Mouse (Mus musculus): Measurements from ENCODE around the gene Scmh1. TPM values are rescaled to one million over a fixed set of nuclear protein-coding genes. Genes with fewer than 3 reads are reported as not detected.

The Scmh1 gene
- polyA plus RNA-seq, 1 experiment: 22.7 TPM

GRCm38 (mm10) chr4:120523092-120523491 is 118.0 kb downstream of the Scmh1 start:
- H3K4me1 ChIP-seq: peaks cover 39% of the 10 kb centered on the region
- no peaks in the 10 kb centered on the region for H3K27me3 ChIP-seq (replicated peaks)
- no peak for TF ChIP-seq FLI1 (IDR thresholded peaks at IDR 0.05; ENCODE audit: low read length)
- no peak for TF ChIP-seq GATA1 (IDR thresholded peaks at IDR 0.05; ENCODE audit: borderline replicate concordance, low read length)
- H3K36me3 ChIP-seq (replicated peaks; ENCODE audit: low read length): peaks cover 89% of the 10 kb centered on the region
- H3K9me3 ChIP-seq: no peaks in the 10 kb centered on the region
- H3K4me3 ChIP-seq (replicated peaks): no peak overlapping the region

DNA sequence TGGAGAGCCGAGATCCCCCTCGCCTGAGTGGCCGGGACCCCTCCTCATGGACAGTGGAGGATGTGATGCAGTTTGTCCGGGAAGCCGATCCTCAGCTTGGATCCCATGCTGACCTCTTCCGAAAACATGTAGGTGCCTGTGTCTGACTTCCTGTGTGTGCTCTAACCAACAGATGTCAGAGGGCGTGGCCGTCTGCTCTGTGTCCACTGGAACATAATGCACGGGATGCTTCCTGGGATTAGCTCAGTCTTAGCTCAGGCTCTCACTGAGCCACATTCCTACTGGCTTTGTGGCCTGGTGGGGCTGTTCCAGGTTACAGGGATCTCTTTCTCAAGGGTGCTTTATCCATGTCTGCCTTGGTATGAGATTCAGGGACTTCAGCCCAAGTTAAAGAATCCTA is 123.1 kb downstream of the Scmh1 start:
- TF ChIP-seq GATA1 (IDR thresholded peaks at IDR 0.05; ENCODE audit: borderline replicate concordance, low read length): no peak
- no peak for TF ChIP-seq FLI1 (IDR thresholded peaks at IDR 0.05; ENCODE audit: low read length)
- no peaks in the 10 kb centered on the region for H3K9me3 ChIP-seq
- H3K4me1 ChIP-seq: peaks cover 33% of the 10 kb centered on the region
- H3K4me3 ChIP-seq (replicated peaks): peak overlapping the region; percentile 29
- peaks cover 87% of the 10 kb centered on the region for H3K36me3 ChIP-seq (replicated peaks; ENCODE audit: low read length)
- H3K27me3 ChIP-seq (replicated peaks): no peaks in the 10 kb centered on the region

DNA sequence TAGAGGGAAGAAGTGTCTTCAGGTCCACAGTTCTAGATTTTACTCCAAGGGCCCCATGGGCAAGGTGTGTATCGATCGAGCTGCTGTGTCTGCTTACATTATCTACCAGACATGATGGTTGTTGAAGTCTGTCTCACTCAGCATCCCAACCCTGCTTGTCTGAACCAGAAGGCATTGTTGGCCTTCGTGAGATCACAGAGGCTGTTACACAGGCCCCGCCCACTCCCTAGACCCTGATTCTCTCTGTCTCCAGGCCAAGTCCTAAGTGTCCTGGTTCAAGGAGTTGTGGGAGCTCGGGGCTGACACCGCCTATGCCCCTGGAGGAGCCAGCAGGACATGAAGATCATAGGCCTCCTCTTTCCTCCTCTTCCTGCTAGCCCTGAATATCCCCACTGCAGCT is 126.9 kb downstream of the Scmh1 start, which contains the start of gene Slfnl1:
Gene Slfnl1 (plus strand): TSS at position 246 of the 400 bp plus-strand sequence.
- H3K36me3 ChIP-seq (replicated peaks; ENCODE audit: low read length): peaks cover 55% of the 10 kb centered on the region
- H3K27me3 ChIP-seq (replicated peaks): peaks cover 10% of the 10 kb centered on the region
- no peak within 1 kb of the TSS for H3K4me3 ChIP-seq (replicated peaks)
- peaks cover 27% of the 10 kb centered on the region for H3K4me1 ChIP-seq
- TF ChIP-seq FLI1 (IDR thresholded peaks at IDR 0.05; ENCODE audit: low read length) (no peak), GATA1 (IDR thresholded peaks at IDR 0.05; ENCODE audit: borderline replicate concordance, low read length) (no peak)
- H3K9me3 ChIP-seq: no peaks in the 10 kb centered on the region

DNA sequence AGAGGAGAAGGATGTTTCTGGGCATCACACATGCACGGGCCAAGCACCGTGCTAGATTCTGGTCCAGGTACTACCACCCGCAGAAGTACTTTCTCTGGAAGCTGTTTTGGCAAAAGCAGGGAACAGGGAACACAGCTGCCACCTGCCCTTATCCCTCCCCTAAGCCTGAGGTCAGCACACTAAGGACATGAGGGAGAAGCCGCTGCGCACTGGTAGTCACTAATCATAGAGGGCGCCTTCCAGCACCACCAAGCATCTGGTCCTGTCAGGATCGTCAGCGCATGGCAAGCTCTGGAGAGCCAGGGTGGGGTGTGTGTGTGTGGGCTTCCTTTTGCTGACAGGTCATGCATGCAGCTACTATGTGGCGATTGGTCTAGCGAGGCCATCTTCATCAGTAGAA is 133.6 kb downstream of the Scmh1 start:
- no peak for TF ChIP-seq FLI1 (IDR thresholded peaks at IDR 0.05; ENCODE audit: low read length)
- TF ChIP-seq GATA1 (IDR thresholded peaks at IDR 0.05; ENCODE audit: borderline replicate concordance, low read length): no peak
- Histone ChIP-seq H3K27me3 (replicated peaks) (peaks cover 10% of the 10 kb centered on the region), H3K4me3 (replicated peaks) (no peak overlapping the region), H3K4me1 (no peaks in the 10 kb centered on the region), H3K36me3 (replicated peaks; ENCODE audit: low read length) (peaks cover 57% of the 10 kb centered on the region), H3K9me3 (no peaks in the 10 kb centered on the region)

GRCm38 (mm10) chr4:120544896-120545295 is 139.8 kb downstream of the Scmh1 start:
- Histone ChIP-seq H3K9me3 (no peaks in the 10 kb centered on the region), H3K27me3 (replicated peaks) (no peaks in the 10 kb centered on the region), H3K4me3 (replicated peaks) (no peak overlapping the region), H3K36me3 (replicated peaks; ENCODE audit: low read length) (peaks cover 96% of the 10 kb centered on the region), H3K4me1 (no peaks in the 10 kb centered on the region)
- TF ChIP-seq GATA1 (IDR thresholded peaks at IDR 0.05; ENCODE audit: borderline replicate concordance, low read length): no peak
- no peak for TF ChIP-seq FLI1 (IDR thresholded peaks at IDR 0.05; ENCODE audit: low read length)

- H3K4me3 ChIP-seq (replicated peaks): no peak overlapping the region
- H3K36me3 ChIP-seq (replicated peaks; ENCODE audit: low read length): peaks cover 95% of the 10 kb centered on the region
- H3K27me3 ChIP-seq (replicated peaks): no peaks in the 10 kb centered on the region
- H3K4me1 ChIP-seq: no peaks in the 10 kb centered on the region
- TF ChIP-seq FLI1 (IDR thresholded peaks at IDR 0.05; ENCODE audit: low read length) (no peak), GATA1 (IDR thresholded peaks at IDR 0.05; ENCODE audit: borderline replicate concordance, low read length) (no peak)
- no peaks in the 10 kb centered on the region for H3K9me3 ChIP-seq
These were observed 151.5 kb downstream of the Scmh1 start for GRCm38 (mm10) chr4:120556592-120556991.

GRCm38 (mm10) chr4:120565726-120566125 is 160.6 kb downstream of the Scmh1 start:
- H3K9me3 ChIP-seq: no peaks in the 10 kb centered on the region
- peaks cover 47% of the 10 kb centered on the region for H3K36me3 ChIP-seq (replicated peaks; ENCODE audit: low read length)
- H3K4me3 ChIP-seq (replicated peaks): no peak overlapping the region
- TF ChIP-seq FLI1 (IDR thresholded peaks at IDR 0.05; ENCODE audit: low read length) (no peak), GATA1 (IDR thresholded peaks at IDR 0.05; ENCODE audit: borderline replicate concordance, low read length) (no peak)
- no peaks in the 10 kb centered on the region for H3K27me3 ChIP-seq (replicated peaks)
- H3K4me1 ChIP-seq: peaks cover 45% of the 10 kb centered on the region

GRCm38 (mm10) chr4:120568005-120568404 is 162.9 kb downstream of the Scmh1 start:
- peaks cover 9% of the 10 kb centered on the region for H3K27me3 ChIP-seq (replicated peaks)
- no peaks in the 10 kb centered on the region for H3K9me3 ChIP-seq
- TF ChIP-seq GATA1 (IDR thresholded peaks at IDR 0.05; ENCODE audit: borderline replicate concordance, low read length) (no peak), FLI1 (IDR thresholded peaks at IDR 0.05; ENCODE audit: low read length) (no peak)
- H3K4me3 ChIP-seq (replicated peaks): no peak overlapping the region
- peaks cover 49% of the 10 kb centered on the region for H3K4me1 ChIP-seq
- H3K36me3 ChIP-seq (replicated peaks; ENCODE audit: low read length): peaks cover 29% of the 10 kb centered on the region

DNA sequence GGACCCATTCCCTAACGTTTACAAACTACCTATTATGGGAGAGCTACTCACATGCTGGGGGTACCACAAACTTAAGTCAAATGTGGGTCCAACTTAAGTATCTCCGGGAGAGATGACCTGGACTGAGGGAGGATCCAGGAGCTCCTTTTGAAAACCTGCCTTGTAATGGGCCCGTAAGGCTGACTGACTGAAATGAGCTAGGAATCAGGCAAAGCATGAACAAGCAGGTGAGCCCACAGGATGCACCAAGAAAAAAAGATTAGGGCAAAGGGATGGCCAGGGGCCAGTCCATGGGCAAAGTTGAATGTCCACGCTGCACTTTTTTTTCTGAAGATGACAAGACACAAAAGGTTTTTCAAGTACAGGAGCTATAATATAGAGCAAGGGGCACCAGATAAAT is 163.9 kb downstream of the Scmh1 start:
- H3K9me3 ChIP-seq: no peaks in the 10 kb centered on the region
- peaks cover 49% of the 10 kb centered on the region for H3K4me1 ChIP-seq
- TF ChIP-seq GATA1 (IDR thresholded peaks at IDR 0.05; ENCODE audit: borderline replicate concordance, low read length) (no peak), FLI1 (IDR thresholded peaks at IDR 0.05; ENCODE audit: low read length) (no peak)

DNA sequence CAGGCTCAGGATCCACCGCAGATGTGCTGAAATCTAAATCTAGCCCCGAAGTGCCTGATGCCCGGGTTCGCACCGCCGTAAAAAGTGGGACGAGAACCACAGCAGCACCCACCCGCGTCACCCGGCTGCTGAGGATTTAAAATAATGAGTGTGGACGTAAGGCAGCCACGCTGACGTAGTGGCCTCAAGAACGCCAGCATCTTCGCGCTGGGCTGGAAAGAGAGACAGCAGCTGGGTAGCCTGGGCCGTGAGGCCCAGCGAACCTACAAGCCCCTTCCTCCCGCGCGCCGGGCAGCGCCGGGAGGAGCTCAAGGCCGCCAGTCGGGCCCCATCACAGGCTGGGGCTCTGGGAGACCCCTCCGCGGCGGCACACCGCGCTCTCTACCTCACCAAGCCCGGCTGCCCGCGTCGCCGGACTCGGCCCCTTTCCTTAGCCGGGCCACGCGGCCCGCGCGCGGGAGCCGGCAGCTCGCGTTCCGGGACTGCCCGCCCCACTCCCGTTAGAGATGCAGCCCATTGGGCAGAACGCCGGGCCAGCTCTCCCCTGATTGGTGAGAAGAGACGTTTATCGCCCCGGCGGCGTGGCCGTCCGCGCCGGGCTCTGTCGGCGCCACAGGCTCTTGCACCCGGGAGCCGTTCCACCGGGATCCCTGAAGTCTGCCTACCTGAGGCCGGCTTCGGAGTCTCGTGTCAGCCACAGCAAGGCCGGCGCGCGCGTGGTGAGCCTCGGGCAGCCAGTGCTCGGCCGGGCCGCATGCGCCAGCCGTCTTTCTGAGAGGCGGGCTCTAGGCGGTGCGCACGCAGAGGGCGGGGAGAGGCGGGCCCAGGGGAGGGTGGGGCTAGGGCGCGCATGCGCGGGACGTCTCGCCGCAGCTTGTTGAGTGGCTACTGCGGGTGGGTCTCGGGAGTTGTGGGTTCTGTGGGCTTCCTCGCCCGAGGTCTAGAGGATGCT is 164.7 kb downstream of the Scmh1 start, which contains the start of gene Ctps:
Gene Ctps (minus strand): TSS at position 791 of the 952 bp plus-strand sequence.
- H3K27me3 ChIP-seq (replicated peaks): peaks cover 15% of the 10 kb centered on the region
- peak within 1 kb of the TSS; percentile 99 for H3K4me3 ChIP-seq (replicated peaks)
- H3K36me3 ChIP-seq (replicated peaks; ENCODE audit: low read length): peaks cover 11% of the 10 kb centered on the region
- H3K9me3 ChIP-seq: no peaks in the 10 kb centered on the region
- H3K4me1 ChIP-seq: peaks cover 47% of the 10 kb centered on the region
- TF ChIP-seq FLI1 (IDR thresholded peaks at IDR 0.05; ENCODE audit: low read length) (no peak), GATA1 (IDR thresholded peaks at IDR 0.05; ENCODE audit: borderline replicate concordance, low read length) (peak; percentile 47; the same call in 1 of the 3 replicates)

More for the DNA sequence above, 163.9 kb downstream of the Scmh1 start:
- Histone ChIP-seq H3K4me3 (replicated peaks) (peak overlapping the region; percentile 99), H3K27me3 (replicated peaks) (peaks cover 13% of the 10 kb centered on the region), H3K36me3 (replicated peaks; ENCODE audit: low read length) (peaks cover 19% of the 10 kb centered on the region)

Measured in megakaryocyte, embryonic 14.5 days (primary cell).